Mouse (Mus musculus): ENCODE results near the gene Txn1.

DNA sequence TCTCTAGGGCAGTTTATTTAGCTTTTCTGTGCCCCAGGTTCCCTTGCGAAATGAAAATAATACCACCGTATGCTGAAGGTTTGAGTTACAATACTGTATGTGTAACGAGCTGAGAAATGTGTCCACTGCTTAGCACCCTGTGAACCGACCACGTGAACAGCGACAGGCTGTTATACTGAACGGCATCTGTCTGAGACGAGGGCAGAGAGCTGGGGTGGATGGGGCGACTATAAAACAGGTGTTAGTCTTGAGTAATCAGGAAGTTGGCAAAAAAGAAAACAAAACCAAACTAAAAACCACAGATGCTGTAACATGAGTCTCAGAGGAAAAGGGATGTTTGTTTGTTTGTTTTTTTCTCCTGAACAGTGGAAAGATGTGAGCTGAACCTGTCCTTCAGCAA, 1.9 kb upstream of the Txn1 start:
- TF ChIP-seq TAL1 (IDR thresholded peaks at IDR 0.05; ENCODE audit: low read length): no peak
- no peak for TF ChIP-seq GATA1 (IDR thresholded peaks at IDR 0.05; ENCODE audit: low read length)
